Mouse (Mus musculus): ENCODE data around the gene Dnttip2. TPM values are rescaled to one million over a fixed set of nuclear protein-coding genes. Genes with fewer than 3 reads are reported as not detected.

The Dnttip2 gene
- polyA plus RNA-seq, 1 experiment from 2014 or later: 70.2 TPM

MicroRNA genes within 50 kb of the gene (microRNA counts, 519-probe panel; counts per million panel counts)
- 177 counts per million, percentile 53 among the panel's probes with 10 or more counts for microRNA mmu-miR-760

Small RNA genes lying within 50 kb of the gene (microRNA-seq; reads per million reads assigned to microRNA genes)
- gene Gm22903 (not detected), gene Mir760 (391 reads per million, percentile 69 among the genes with 10 or more reads in this experiment)

Other genes with a start within 250 kb of the Dnttip2 start
- 0.72 and 0.92 TPM in 2 replicates for gene Abca4, start 229.9 kb upstream of the Dnttip2 start, polyA plus RNA-seq (2015; fragmentation: Nextera tagmentation; extraction: Ambion mirVana)
- gene Gclm, start 28.8 kb upstream of the Dnttip2 start, polyA plus RNA-seq (2015; fragmentation: Nextera tagmentation; extraction: Ambion mirVana): 48.0 and 51.2 TPM in 2 replicates
- 6.0 and 7.5 TPM in 2 replicates for gene Bcar3, start 19.7 kb downstream of the Dnttip2 start, polyA plus RNA-seq (2015; fragmentation: Nextera tagmentation; extraction: Ambion mirVana)